Mouse (Mus musculus) T-cell, adult 66 days (primary cell): ENCODE results near the gene Pilra. TPM values are rescaled to one million over a fixed set of nuclear protein-coding genes. Genes with fewer than 3 reads are reported as not detected.

Experiments used
- total RNA-seq, 2 experiments: library from RNA; stranded (reverse); gene quantifications; 3 replicates in 1 of 2; 4 replicates in 1 of 2; pipeline ENCODE4 v1.2.4; 2023

Pilra gene
- 1 to 10 TPM; 3.2 to 3.3 TPM for total RNA-seq

GRCm38 (mm10) chr5:137835966-137836520 is at the start of gene Pilra:
Gene Pilra, minus strand, starts transcription at chr5:137836281.

DNA sequence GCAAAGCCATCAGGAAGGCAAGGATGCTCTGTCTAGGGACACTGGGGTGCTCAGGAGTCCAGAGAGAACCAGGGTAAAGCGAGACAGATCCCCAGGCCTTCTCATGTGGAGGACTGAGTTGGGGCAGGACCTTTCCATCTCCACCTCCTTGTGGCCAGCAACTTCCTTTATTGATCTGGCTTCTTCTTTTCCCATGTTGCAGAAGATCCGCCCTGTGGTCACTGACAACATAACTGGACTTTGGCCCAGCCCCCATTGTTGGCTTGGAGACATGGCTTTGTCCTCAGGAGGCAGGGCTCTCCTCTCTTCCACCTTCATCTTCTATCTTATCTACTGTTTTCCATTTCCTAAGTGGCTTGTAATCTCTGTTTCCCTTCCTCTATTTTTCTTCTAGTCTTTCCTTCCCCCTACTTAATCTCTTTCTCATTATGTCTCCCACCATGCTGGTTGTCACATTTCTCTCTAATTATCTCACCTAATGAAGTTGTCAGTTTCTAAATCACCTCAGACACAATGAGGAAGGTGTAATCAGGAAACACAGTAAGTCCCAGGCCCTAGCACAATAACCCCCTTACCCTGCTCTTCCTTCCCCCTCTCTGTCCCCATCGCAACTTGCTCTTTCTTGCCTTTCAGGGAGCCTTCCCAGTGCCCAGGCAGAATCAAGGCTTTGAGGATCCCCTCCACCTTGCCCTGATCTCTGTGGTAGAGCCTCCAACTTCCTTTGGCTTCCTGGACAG is 35.7 kb upstream of the Pilra start, which contains the start of gene Pilrb2:
TSS of gene Pilrb2 (minus strand) at position 172 of the 737 bp plus-strand sequence.

GRCm38 (mm10) chr5:137857960-137858710 is 22.1 kb upstream of the Pilra start, which contains the start of gene Pilrb1:
Gene Pilrb1, minus strand, starts transcription at chr5:137858106.

GRCm38 (mm10) chr5:137787151-137787928 is 48.7 kb downstream of the Pilra start, which contains the start of the genes Mepce and Zcwpw1:
Gene Mepce, minus strand, starts transcription at chr5:137787655.
Gene Zcwpw1, plus strand, starts transcription at chr5:137787798.

GRCm38 (mm10) chr5:137778635-137779034 is 57.4 kb downstream of the Pilra start, which contains the start of gene Ppp1r35:
Gene Ppp1r35, plus strand, starts transcription at chr5:137778849.

Other genes with a start within 250 kb of the Pilra start
- gene Mospd3, start 235.2 kb downstream of the Pilra start, total RNA-seq = 10 to 100 TPM; 32.7 to 38.3 TPM
- gene Pcolce, start 222.5 kb downstream of the Pilra start, total RNA-seq = under 1 TPM; 0.47 to 0.93 TPM
- under 1 TPM in 1 of 2 experiments, not detected in 1; 0.50 TPM for gene Fbxo24, start 207.3 kb downstream of the Pilra start, total RNA-seq
- gene Lrch4, start 207.2 kb downstream of the Pilra start, total RNA-seq = 100 to 1,000 TPM; 189 to 193 TPM
- 10 to 100 TPM; 61.4 to 68.4 TPM for gene Gm20605, start 207.1 kb downstream of the Pilra start, total RNA-seq
- gene Sap25, start 194.9 kb downstream of the Pilra start, total RNA-seq = 100 to 1,000 TPM in 1 of 2 experiments, 10 to 100 TPM in 1; 98.4 to 116 TPM
- 1 to 10 TPM in 1 of 2 experiments, under 1 TPM in 1; 0.58 to 1.2 TPM for gene Irs3, start 190.6 kb downstream of the Pilra start, total RNA-seq
- gene Agfg2, start 151.6 kb downstream of the Pilra start, total RNA-seq = 10 to 100 TPM; 24.7 to 27.5 TPM
- gene Nyap1, start 94.7 kb downstream of the Pilra start, total RNA-seq = 1 to 10 TPM; 2.1 to 2.3 TPM
- 100 to 1,000 TPM; 231 to 235 TPM for gene Tsc22d4, start 90.6 kb downstream of the Pilra start, total RNA-seq
- 10 to 100 TPM; 23.2 to 26.0 TPM for gene Ppp1r35, start 57.4 kb downstream of the Pilra start, total RNA-seq
- 100 to 1,000 TPM; 120 to 126 TPM for gene Mepce, start 48.6 kb downstream of the Pilra start, total RNA-seq
- gene Zcwpw1, start 48.5 kb downstream of the Pilra start, total RNA-seq = 10 to 100 TPM; 19.2 to 22.2 TPM
- gene Pilrb1, start 21.8 kb upstream of the Pilra start, total RNA-seq = 1 to 10 TPM; 1.7 to 2.7 TPM
- 1 to 10 TPM in 1 of 2 experiments, not detected in 1; 2.4 TPM for gene Pilrb2, start 35.5 kb upstream of the Pilra start, total RNA-seq
- not detected for gene Cyp3a13, start 85.3 kb upstream of the Pilra start, total RNA-seq
- not detected for gene Gjc3, start 126.8 kb upstream of the Pilra start, total RNA-seq
- not detected for gene Azgp1, start 145.2 kb upstream of the Pilra start, total RNA-seq
- gene Smok3a, start 185.0 kb upstream of the Pilra start, total RNA-seq = not detected
- not detected for gene Smok3b, start 185.1 kb upstream of the Pilra start, total RNA-seq
- gene Smok3c, start 216.9 kb upstream of the Pilra start, total RNA-seq = not detected
- gene Zkscan1, start 248.8 kb upstream of the Pilra start, total RNA-seq = 10 to 100 TPM; 22.9 to 24.4 TPM